Mouse (Mus musculus): ENCODE data around the gene Rin1. TPM values are rescaled to one million over a fixed set of nuclear protein-coding genes. Genes with fewer than 3 reads are reported as not detected.
A peak's percentile ranks its signal among the peaks of the same experiment; 100 is the strongest.

The Rin1 gene
- polyA plus RNA-seq, 1 experiment from 2014 or later: 1.4 TPM

DNA sequence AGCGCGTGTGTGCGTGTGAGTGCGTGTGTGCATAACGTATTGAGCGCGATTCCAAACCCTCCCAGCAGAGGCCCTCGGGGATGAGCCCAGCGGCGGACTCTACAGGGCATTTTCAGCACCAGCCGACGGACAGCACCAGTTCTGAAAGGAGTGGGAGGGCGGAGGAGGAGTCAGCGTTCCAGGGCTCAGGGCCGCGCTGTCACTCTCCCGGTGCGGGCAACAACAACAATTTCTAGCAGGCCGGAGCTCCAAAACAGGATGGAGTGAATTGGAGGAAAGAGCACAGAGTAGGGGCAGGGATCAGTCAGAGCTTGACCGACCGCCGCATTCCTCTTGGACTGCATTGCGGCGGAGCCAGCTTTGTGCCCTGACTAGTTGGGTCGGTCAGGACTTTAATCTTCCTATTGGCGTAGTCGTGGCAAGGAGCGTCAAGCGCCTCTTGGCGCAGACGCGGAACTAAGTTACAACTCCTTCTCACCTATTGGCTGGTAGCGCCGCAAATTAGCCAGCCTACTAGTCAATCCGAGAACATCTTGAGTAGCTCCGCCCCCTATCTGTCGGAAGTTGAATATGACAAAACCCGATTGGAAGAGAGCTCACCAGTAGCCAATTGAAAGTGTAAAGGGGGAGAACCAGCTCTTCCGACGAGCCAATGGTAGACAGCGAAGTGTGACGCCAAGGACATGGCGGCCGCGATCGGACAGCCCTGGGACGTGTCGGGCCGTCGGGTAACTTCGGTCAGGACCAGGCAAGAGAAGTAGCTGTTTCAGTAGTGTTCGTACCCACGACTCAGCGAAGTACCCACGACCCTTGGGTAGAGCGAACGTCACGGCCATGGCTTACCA, 37.8 kb downstream of the Rin1 start, which contains the start of gene Yif1a:
Gene Yif1a (plus strand): TSS at position 655 of the 845 bp plus-strand sequence.
- Histone ChIP-seq H3K36me3 (peaks cover 30% of the 10 kb centered on the region), H3K9ac (peak within 1 kb of the TSS; percentile 79), H3K9me3 (replicated peaks) (no peaks in the 10 kb centered on the region), H3K4me1 (peaks cover 25% of the 10 kb centered on the region), H3K4me3 (peak within 1 kb of the TSS; percentile 84), H3K4me2 (replicated peaks) (peak within 1 kb of the TSS; percentile 87), H3K27ac (peak within 1 kb of the TSS; percentile 85), H3K27me3 (peaks cover 35% of the 10 kb centered on the region)
- WGBS: under 1% methylated on average over 58 of the region's 58 CpGs
- peak; percentile 92 for ATAC-seq (ENCODE audit: low FRiP score)

DNA sequence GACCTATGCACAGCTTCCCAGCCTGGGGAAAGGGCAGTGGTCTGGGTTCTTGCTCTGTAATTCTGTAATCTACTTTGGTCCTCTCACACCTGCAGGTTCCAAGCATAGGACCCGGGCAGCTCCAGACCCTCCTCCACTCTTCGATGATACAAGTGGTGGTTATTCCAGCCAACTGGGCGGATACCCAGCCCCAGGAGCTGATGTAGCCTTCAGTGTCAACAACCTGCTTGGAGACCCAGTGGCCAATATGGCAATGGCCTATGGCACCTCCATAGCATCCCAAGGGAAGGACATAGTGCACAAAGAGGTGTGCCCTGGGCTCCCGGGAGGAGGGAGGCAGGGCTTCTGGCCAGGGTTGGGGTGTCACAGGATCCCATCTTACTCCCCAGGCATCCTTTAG, 39.0 kb downstream of the Rin1 start:
- no peak overlapping the region for H3K27ac ChIP-seq
- H3K9me3 ChIP-seq (replicated peaks): no peaks in the 10 kb centered on the region
- ATAC-seq (ENCODE audit: low FRiP score): no peak
- H3K27me3 ChIP-seq: peaks cover 23% of the 10 kb centered on the region
- H3K4me1 ChIP-seq: peaks cover 35% of the 10 kb centered on the region
- peaks cover 37% of the 10 kb centered on the region for H3K36me3 ChIP-seq
- 91% methylated on average over 4 of the region's 4 CpGs for WGBS
- H3K9ac ChIP-seq: peak overlapping the region; percentile 79; the same call in 1 of the 2 replicates
- peak overlapping the region; percentile 84 for H3K4me3 ChIP-seq
- H3K4me2 ChIP-seq (replicated peaks): peak overlapping the region; percentile 87

DNA sequence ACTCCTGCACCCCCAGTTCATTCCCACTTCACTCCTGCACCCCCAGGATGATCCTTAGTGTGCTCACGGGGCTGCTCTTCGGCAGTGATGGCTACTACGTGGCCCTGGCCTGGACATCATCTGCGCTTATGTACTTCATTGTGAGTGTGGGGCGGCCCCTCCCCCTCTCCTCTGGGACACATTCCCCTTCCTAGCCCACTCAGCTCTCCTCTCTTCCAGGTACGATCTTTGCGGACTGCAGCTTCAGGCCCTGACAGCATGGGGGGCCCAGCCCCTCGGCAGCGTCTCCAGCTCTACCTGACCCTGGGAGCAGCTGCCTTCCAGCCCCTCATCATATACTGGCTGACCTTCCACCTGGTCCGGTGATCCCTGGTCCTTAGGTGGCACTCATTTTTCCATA, 41.8 kb downstream of the Rin1 start:
- no peak overlapping the region for H3K4me2 ChIP-seq (replicated peaks)
- WGBS: 85% methylated on average over 10 of the region's 10 CpGs

DNA sequence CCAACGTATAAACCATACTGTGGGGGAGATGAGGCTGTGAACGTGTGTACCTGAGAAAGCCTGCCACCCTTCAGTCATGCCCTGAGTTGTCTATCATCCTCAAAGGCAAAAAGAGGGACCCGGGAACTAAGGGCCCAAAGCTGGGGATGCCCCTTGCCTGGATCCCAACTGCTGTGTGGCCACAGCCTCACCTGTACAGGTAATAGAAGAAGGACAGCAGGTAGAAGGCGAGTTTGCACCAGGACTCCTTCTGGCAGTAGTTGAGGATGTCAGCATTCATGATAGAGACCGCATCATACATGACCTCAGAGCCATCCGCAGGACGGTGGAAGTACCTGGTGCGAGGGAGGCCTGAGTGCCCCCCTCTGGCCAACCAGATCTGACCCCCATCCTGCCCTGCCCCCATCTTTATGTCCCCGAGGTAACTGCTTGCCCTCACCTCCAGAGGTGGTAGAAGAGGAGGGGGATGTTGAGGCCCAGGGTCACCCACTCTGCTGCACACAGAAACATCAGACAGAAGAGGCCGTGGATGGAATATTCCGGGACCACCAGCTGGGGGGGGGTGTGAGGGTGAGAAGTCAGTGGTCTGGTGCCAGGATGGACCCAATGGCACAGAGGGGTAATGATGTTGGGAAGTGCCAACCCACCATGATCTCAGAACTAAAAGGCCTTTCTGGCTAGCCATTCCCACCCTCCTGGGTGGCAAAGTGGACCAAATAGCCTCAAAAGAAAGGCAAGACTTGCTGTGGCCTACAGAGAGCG, 43.4 kb downstream of the Rin1 start:
- Histone ChIP-seq H3K9ac (peak overlapping the region; percentile 49), H3K4me3 (peak overlapping the region; percentile 81; the same call in 1 of the 2 replicates), H3K4me2 (replicated peaks) (peak overlapping the region; percentile 93), H3K27me3 (no peaks in the 10 kb centered on the region), H3K9me3 (replicated peaks) (no peaks in the 10 kb centered on the region), H3K27ac (peak overlapping the region; percentile 94; the same call in 1 of the 2 replicates), H3K4me1 (peaks cover 58% of the 10 kb centered on the region), H3K36me3 (peaks cover 37% of the 10 kb centered on the region)
- ATAC-seq (ENCODE audit: low FRiP score): no peak
- WGBS: 73% methylated on average over 12 of the region's 12 CpGs

More for the DNA sequence above, 41.8 kb downstream of the Rin1 start:
- no peak for ATAC-seq (ENCODE audit: low FRiP score)
- Histone ChIP-seq H3K9ac (no peak overlapping the region), H3K27me3 (no peaks in the 10 kb centered on the region), H3K36me3 (peaks cover 37% of the 10 kb centered on the region), H3K27ac (no peak overlapping the region), H3K9me3 (replicated peaks) (no peaks in the 10 kb centered on the region), H3K4me3 (no peak overlapping the region), H3K4me1 (peaks cover 54% of the 10 kb centered on the region)

DNA sequence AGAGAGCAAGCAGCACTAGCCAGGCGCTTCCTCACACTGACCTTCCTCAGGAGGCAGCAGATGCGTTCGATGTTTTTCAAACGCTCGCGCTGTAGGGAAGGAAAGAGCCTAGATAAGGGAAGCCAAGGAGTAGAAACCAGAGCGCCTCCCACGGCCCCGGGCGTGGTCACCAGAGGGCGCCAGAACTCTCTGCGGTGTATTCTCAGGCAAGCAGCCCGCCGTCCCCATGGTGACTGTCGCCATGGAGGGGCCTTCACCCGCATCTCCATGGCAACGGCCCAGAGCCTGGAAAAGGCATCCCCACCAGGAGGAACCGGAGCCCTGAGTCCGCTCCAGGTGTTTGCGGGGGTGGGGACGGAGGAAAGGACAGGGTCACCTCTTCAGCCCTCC, 44.0 kb downstream of the Rin1 start:
- no peaks in the 10 kb centered on the region for H3K9me3 ChIP-seq (replicated peaks)
- peaks cover 59% of the 10 kb centered on the region for H3K4me1 ChIP-seq
- H3K27ac ChIP-seq: peak overlapping the region; percentile 94
- H3K4me2 ChIP-seq (replicated peaks): peak overlapping the region; percentile 93
- under 1% methylated on average over 21 of the region's 21 CpGs for WGBS
- peaks cover 37% of the 10 kb centered on the region for H3K36me3 ChIP-seq
- H3K4me3 ChIP-seq: peak overlapping the region; percentile 81
- no peaks in the 10 kb centered on the region for H3K27me3 ChIP-seq
- peak overlapping the region; percentile 49; the same call in 1 of the 2 replicates for H3K9ac ChIP-seq
- ATAC-seq (ENCODE audit: low FRiP score): peak; percentile 65

DNA sequence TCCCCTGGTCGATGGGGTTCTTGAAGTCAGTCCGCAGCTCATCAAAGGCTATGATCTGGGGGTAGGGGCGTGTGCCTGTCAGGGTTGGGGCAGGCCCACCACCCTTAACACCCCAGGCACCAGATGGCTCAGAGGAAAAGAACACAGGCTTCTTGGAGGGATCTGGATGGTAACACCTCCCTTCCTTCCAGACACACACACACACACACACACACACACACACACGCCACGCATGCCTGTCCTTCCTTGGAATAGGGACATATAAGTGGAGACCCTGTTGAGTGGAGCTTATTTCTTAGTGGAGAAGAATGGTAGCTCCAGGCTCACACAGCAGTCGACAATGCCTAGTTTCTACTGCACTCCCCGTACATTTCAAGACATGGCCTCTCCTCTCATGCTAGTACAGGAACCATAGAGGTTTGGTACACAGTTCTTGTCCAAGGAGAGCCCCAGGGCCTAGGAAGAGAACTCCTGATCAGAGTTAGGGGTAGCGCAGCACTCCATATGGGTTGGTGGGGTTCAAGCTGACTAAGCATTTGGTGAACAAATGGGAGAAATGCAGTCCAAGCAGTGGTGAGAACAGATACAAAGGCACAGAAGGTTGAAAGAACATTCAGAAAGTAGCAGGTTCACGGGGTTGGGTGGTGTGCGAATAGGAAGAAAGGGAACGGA, 44.6 kb downstream of the Rin1 start:
- peak overlapping the region; percentile 94 for H3K27ac ChIP-seq
- H3K9ac ChIP-seq: peak overlapping the region; percentile 94
- WGBS: 36% methylated on average over 11 of the region's 11 CpGs
- H3K27me3 ChIP-seq: no peaks in the 10 kb centered on the region
- H3K4me3 ChIP-seq: peak overlapping the region; percentile 81
- H3K9me3 ChIP-seq (replicated peaks): no peaks in the 10 kb centered on the region
- peaks cover 62% of the 10 kb centered on the region for H3K4me1 ChIP-seq
- H3K4me2 ChIP-seq (replicated peaks): peak overlapping the region; percentile 93
- peaks cover 38% of the 10 kb centered on the region for H3K36me3 ChIP-seq
- ATAC-seq (ENCODE audit: low FRiP score): peak; percentile 5; the same call in 1 of the 2 replicates

DNA sequence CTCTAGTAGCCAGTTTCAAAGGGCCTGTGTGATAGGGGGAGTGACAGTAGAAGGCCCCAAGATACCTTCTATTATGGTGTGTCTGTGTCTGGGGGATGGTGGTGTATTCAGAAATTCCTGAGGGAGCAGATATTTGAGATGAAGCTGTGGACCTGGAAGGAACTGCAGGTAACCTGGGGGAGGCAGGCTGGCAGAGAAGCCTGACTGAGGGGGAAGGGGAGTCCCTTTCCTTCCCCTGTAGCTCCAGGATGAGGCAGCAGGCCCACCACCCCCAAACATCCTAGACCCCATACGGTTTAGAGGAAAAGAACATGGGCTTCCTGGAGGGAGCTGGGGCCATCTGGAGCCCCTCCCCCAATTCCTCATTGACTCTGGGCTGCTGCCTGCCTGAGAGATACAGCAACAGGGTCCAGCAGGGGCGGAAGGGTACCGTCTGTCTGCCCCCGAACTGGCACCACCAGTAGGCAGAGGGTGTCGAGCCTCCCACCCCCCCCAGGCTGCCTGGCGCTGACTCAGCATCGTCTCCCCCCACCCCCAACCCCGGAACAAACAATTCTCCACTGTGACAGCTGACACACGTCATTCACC, 45.7 kb downstream of the Rin1 start:
- Histone ChIP-seq H3K9ac (peak overlapping the region; percentile 94), H3K27ac (peak overlapping the region; percentile 94), H3K4me3 (peak overlapping the region; percentile 81), H3K4me1 (peaks cover 64% of the 10 kb centered on the region), H3K36me3 (peaks cover 42% of the 10 kb centered on the region), H3K9me3 (replicated peaks) (no peaks in the 10 kb centered on the region), H3K27me3 (no peaks in the 10 kb centered on the region), H3K4me2 (replicated peaks) (peak overlapping the region; percentile 93)
- no peak for ATAC-seq (ENCODE audit: low FRiP score)
- WGBS: 10% methylated on average over 9 of the region's 9 CpGs

DNA sequence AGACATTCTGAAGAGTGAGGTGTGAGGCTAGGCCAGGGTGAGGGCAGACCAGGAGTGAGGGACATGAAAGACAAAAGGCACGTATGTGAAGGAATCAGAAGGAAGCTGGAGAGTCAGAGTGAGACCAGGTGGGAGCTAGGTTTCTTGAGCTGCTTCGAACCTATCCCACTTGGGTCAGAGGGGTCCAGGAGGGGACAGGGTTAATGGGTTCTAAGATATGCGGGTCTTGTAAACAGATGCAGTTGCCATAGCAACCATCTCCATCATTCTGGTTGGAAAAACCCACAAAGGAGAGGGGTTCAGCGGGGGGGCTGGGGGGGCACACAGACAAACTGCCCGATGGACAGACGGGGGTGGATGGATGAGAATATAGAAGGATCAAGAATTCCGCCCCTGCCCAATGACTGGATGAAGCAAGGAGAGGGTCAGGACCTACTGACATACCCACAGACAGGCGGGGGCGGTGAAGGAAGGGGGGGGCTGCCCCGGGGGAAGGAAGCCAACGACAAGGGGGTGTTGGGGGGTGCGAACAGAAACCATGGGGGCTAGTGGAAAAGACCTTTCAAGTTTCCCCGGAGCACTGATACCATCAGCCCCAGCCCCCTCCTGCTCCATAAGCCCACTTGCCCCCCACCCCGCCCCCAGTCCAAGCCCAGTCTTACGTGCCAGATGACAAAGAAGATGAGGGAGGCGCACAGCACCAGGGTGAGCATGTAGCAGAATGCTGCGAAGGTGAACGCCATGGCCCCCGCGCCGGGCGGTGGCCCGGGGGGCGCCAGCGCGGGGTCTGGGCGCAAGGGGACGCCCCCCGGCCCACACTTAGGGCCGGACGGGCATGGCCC, 47.5 kb downstream of the Rin1 start:
- peak overlapping the region; percentile 81 for H3K4me3 ChIP-seq
- 4% methylated on average over 26 of the region's 31 CpGs for WGBS
- no peaks in the 10 kb centered on the region for H3K27me3 ChIP-seq
- H3K9ac ChIP-seq: peak overlapping the region; percentile 94
- peak overlapping the region; percentile 94 for H3K27ac ChIP-seq
- no peaks in the 10 kb centered on the region for H3K9me3 ChIP-seq (replicated peaks)
- ATAC-seq (ENCODE audit: low FRiP score): peak; percentile 16; the same call in 1 of the 2 replicates
- peaks cover 61% of the 10 kb centered on the region for H3K4me1 ChIP-seq
- H3K4me2 ChIP-seq (replicated peaks): peak overlapping the region; percentile 93
- H3K36me3 ChIP-seq: peaks cover 42% of the 10 kb centered on the region

DNA sequence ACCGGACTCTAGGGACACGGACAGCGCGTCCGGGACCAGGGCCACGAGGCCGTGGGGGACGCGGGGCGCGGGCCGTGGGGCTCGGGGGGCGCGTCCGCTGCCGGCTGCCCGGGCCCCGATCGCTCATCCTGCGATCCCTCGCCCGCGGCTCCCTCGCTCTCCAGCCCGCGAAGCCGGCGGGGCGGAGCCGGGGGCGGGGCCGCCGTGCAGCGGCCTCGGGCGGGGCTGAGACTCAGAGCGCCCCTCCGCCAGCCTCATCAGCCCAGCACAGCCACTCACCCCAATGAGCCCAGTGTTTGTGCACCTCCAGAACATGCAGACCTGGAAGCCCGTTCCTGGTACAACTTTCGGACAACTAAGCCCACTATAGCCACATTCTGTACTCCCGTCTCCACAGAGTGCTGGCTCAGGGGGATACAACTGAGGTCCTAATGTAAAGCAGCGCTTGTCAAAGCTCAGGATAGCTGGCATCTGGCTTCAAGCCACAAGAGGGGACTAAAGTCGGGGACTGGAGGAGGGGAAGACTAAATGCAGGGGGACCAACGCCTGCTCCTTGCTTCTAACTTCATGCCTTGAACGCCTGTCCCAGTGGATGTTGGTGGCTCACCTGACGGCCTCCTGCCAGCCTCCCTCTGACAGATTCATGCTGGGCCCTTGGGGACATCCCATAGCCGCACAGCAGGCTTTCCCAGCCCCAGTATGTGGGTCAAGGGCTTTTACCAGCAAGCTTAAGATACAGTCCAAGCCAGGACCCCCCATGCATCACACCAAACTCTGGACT, 48.3 kb downstream of the Rin1 start, which contains the start of gene Cnih2:
Gene Cnih2 (minus strand): TSS at position 159 of the 781 bp plus-strand sequence.
- WGBS: 3% methylated on average over 39 of the region's 48 CpGs
- ATAC-seq (ENCODE audit: low FRiP score): peak; percentile 53
- Histone ChIP-seq H3K4me2 (replicated peaks) (peak within 1 kb of the TSS; percentile 93), H3K9ac (peak within 1 kb of the TSS; percentile 94), H3K9me3 (replicated peaks) (no peaks in the 10 kb centered on the region), H3K27ac (peak within 1 kb of the TSS; percentile 94), H3K36me3 (peaks cover 43% of the 10 kb centered on the region), H3K4me3 (peak within 1 kb of the TSS; percentile 81), H3K27me3 (no peaks in the 10 kb centered on the region), H3K4me1 (peaks cover 59% of the 10 kb centered on the region)

DNA sequence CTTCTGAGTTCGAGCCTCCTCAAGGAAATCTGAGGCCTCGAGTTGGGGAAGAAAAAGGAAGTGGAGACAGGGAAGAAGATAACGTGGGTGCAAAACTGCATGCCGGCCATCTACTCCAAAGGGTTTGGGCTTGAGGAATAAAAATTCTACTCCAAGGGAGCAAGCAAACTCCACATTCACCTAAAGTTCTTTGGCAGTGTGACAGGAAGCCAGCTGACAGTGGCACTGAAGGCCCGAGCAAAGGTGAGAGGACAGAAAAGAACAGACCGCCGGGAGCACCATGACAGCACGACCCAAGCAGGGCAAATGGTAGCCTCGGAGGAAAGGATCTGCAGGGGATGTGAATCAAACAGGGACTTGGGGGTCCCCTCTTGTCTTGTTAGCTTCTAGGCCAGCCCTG, 55.8 kb downstream of the Rin1 start:
- Histone ChIP-seq H3K27ac (peak overlapping the region; percentile 95), H3K9me3 (replicated peaks) (no peaks in the 10 kb centered on the region), H3K4me3 (peak overlapping the region; percentile 78), H3K4me1 (peaks cover 17% of the 10 kb centered on the region), H3K36me3 (peaks cover 73% of the 10 kb centered on the region), H3K9ac (peak overlapping the region; percentile 89), H3K27me3 (no peaks in the 10 kb centered on the region), H3K4me2 (replicated peaks) (peak overlapping the region; percentile 96)
- 27% methylated on average over 9 of the region's 9 CpGs for WGBS
- peak; percentile 3; the same call in 1 of the 2 replicates for ATAC-seq (ENCODE audit: low FRiP score)
